Mouse (Mus musculus) forebrain, embryonic 14.5 days (tissue): ENCODE measurements at regions not wholly inside any gene's neighbourhood (a gene's known extent, or its start where the extent isn't known, plus 50 kb on each side); places are given as distances from the start of the nearest gene placed in this dataset.

Experiments used
- ATAC-seq: fragments of 200-750 bp; cut with Nextera tagmentation; 2 replicates; pipeline ENCODE4 v1.8.0; 2017; ENCODE audit warnings: mild to moderate bottlenecking, moderate library complexity
- DNase-seq: peaks from one replicate; pipeline ENCODE4 v3.0.0-alpha.2; 2015; ENCODE audit warnings: low spot score
- H3K27ac ChIP-seq: fragments of 300-500 bp; sonication (generic); 2 replicates; pipeline ENCODE4 v1.5.1; 2014; ENCODE audit warnings: low read depth, mild to moderate bottlenecking, control low read depth, low read length, moderate library complexity
- H3K27me3 ChIP-seq: fragments of 300-500 bp; sonication (generic); replicated peaks from 2 replicates; pipeline ENCODE4 v1.6.1; 2014; ENCODE audit warnings: low read length, control low read depth, mixed read lengths; ENCODE audit not compliant: control insufficient read depth, insufficient read depth
- H3K36me3 ChIP-seq: fragments of 300-500 bp; sonication (generic); 2 replicates; pipeline ENCODE4 v1.6.1; 2014; ENCODE audit warnings: low read length, control low read depth; ENCODE audit not compliant: control insufficient read depth, insufficient read depth
- H3K4me1 ChIP-seq: fragments of 300-500 bp; sonication (generic); 2 replicates; pipeline ENCODE4 v1.6.1; 2014; ENCODE audit warnings: antibody characterized with exemption, low read length, control low read depth; ENCODE audit not compliant: control insufficient read depth, insufficient read depth
- H3K4me2 ChIP-seq: fragments of 300-500 bp; sonication (generic); 2 replicates; pipeline ENCODE4 v1.6.1; 2014; ENCODE audit warnings: mild to moderate bottlenecking, control low read depth, low read length
- H3K4me3 ChIP-seq: fragments of 300-500 bp; sonication (generic); 2 replicates; pipeline ENCODE4 v1.5.1; 2014; ENCODE audit warnings: low read depth, low read length, control low read depth
- H3K9ac ChIP-seq: fragments of 300-500 bp; sonication (generic); 2 replicates; pipeline ENCODE4 v1.6.1; 2014; ENCODE audit warnings: mild to moderate bottlenecking, low read length, control low read depth, moderate library complexity
- H3K9me3 ChIP-seq: fragments of 300-500 bp; sonication (generic); replicated peaks from 2 replicates; pipeline ENCODE4 v1.6.1; 2016; ENCODE audit warnings: low read length, control low read depth, mixed read lengths; ENCODE audit not compliant: control insufficient read depth
- WGBS: fragments of 180-500 bp; shearing (Covaris S2); extraction: QIAGEN DNeasy Blood & Tissue Kit; methylation state at CpG from one replicate; pipeline ENCODE4 v1.1.7; 2014; 5-methylcytosine and 5-hydroxymethylcytosine counted together

- H3K9ac ChIP-seq: no peak overlapping the region
- H3K27me3 ChIP-seq: no peaks in the 10 kb centered on the region
- H3K9me3 ChIP-seq: no peaks in the 10 kb centered on the region
- H3K36me3 ChIP-seq: no peaks in the 10 kb centered on the region
- WGBS: 81% methylated on average over 1 of the region's 1 CpGs
- no peak for DNase-seq
- no peak for ATAC-seq
- H3K4me2 ChIP-seq: no peak overlapping the region
- no peak overlapping the region for H3K4me3 ChIP-seq
- no peaks in the 10 kb centered on the region for H3K4me1 ChIP-seq
- H3K27ac ChIP-seq: no peak overlapping the region
Measured at GRCm38 (mm10) chr15:67278869-67279268, 778.2 kb upstream of the Lrrc6 start.

GRCm38 (mm10) chr15:67275058-67275457 is 774.3 kb upstream of the Lrrc6 start:
- ATAC-seq: no peak

GRCm38 (mm10) chr15:67272397-67272796 is 771.7 kb upstream of the Lrrc6 start:
- no peak for ATAC-seq
- WGBS: 91% methylated on average over 2 of the region's 2 CpGs

More at GRCm38 (mm10) chr15:67275058-67275457, 774.3 kb upstream of the Lrrc6 start:
- Histone ChIP-seq H3K4me3 (no peak overlapping the region), H3K4me2 (no peak overlapping the region), H3K9ac (no peak overlapping the region), H3K36me3 (no peaks in the 10 kb centered on the region), H3K4me1 (no peaks in the 10 kb centered on the region), H3K27me3 (no peaks in the 10 kb centered on the region), H3K27ac (no peak overlapping the region), H3K9me3 (no peaks in the 10 kb centered on the region)
- no peak for DNase-seq

GRCm38 (mm10) chr15:67263723-67264122 is 763.0 kb upstream of the Lrrc6 start:
- Histone ChIP-seq H3K27ac (no peak overlapping the region), H3K36me3 (no peaks in the 10 kb centered on the region), H3K9me3 (no peaks in the 10 kb centered on the region), H3K9ac (no peak overlapping the region), H3K27me3 (no peaks in the 10 kb centered on the region), H3K4me1 (no peaks in the 10 kb centered on the region), H3K4me2 (no peak overlapping the region), H3K4me3 (no peak overlapping the region)
- ATAC-seq (no peak), DNase-seq (no peak)
- 79% methylated on average over 6 of the region's 6 CpGs for WGBS

More at GRCm38 (mm10) chr15:67272397-67272796, 771.7 kb upstream of the Lrrc6 start:
- no peak overlapping the region for H3K4me2 ChIP-seq
- H3K36me3 ChIP-seq: no peaks in the 10 kb centered on the region
- no peaks in the 10 kb centered on the region for H3K4me1 ChIP-seq
- no peaks in the 10 kb centered on the region for H3K9me3 ChIP-seq
- no peaks in the 10 kb centered on the region for H3K27me3 ChIP-seq
- DNase-seq: no peak
- no peak overlapping the region for H3K4me3 ChIP-seq
- H3K9ac ChIP-seq: no peak overlapping the region
- H3K27ac ChIP-seq: no peak overlapping the region

- no peak for ATAC-seq
Measured at GRCm38 (mm10) chr15:67263313-67263712, 762.6 kb upstream of the Lrrc6 start.

GRCm38 (mm10) chr15:67262269-67262668 is 761.6 kb upstream of the Lrrc6 start:
- H3K9me3 ChIP-seq: no peaks in the 10 kb centered on the region
- no peak overlapping the region for H3K9ac ChIP-seq
- H3K4me1 ChIP-seq: no peaks in the 10 kb centered on the region
- no peak overlapping the region for H3K4me2 ChIP-seq
- H3K4me3 ChIP-seq: no peak overlapping the region
- no peak overlapping the region for H3K27ac ChIP-seq
- H3K27me3 ChIP-seq: no peaks in the 10 kb centered on the region
- WGBS: 94% methylated on average over 2 of the region's 2 CpGs
- ATAC-seq: no peak
- DNase-seq: no peak
- no peaks in the 10 kb centered on the region for H3K36me3 ChIP-seq

More at GRCm38 (mm10) chr15:67263313-67263712, 762.6 kb upstream of the Lrrc6 start:
- WGBS: 74% methylated on average over 2 of the region's 2 CpGs
- Histone ChIP-seq H3K9me3 (no peaks in the 10 kb centered on the region), H3K27me3 (no peaks in the 10 kb centered on the region), H3K4me3 (no peak overlapping the region), H3K4me2 (no peak overlapping the region), H3K9ac (no peak overlapping the region), H3K4me1 (no peaks in the 10 kb centered on the region), H3K27ac (no peak overlapping the region), H3K36me3 (no peaks in the 10 kb centered on the region)
- DNase-seq: no peak

- Histone ChIP-seq H3K36me3 (no peaks in the 10 kb centered on the region), H3K27ac (no peak overlapping the region), H3K9ac (no peak overlapping the region), H3K4me2 (no peak overlapping the region), H3K9me3 (no peaks in the 10 kb centered on the region), H3K27me3 (no peaks in the 10 kb centered on the region), H3K4me1 (no peaks in the 10 kb centered on the region), H3K4me3 (no peak overlapping the region)
- DNase-seq (no peak), ATAC-seq (no peak)
- WGBS: 84% methylated on average over 3 of the region's 3 CpGs
Measured at GRCm38 (mm10) chr15:67260666-67261065, 760.0 kb upstream of the Lrrc6 start.

GRCm38 (mm10) chr15:67249147-67249546 is 748.4 kb upstream of the Lrrc6 start:
- 19% methylated on average over 4 of the region's 4 CpGs for WGBS
- DNase-seq: peak; percentile 76

GRCm38 (mm10) chr15:67248471-67248870 is 747.8 kb upstream of the Lrrc6 start:
- H3K27ac ChIP-seq: no peak overlapping the region
- H3K9ac ChIP-seq: no peak overlapping the region
- no peaks in the 10 kb centered on the region for H3K9me3 ChIP-seq
- no peak for ATAC-seq
- peaks cover 9% of the 10 kb centered on the region; the same call in 1 of the 2 replicates for H3K27me3 ChIP-seq
- DNase-seq: no peak
- no peak overlapping the region for H3K4me3 ChIP-seq
- H3K4me2 ChIP-seq: no peak overlapping the region
- no peaks in the 10 kb centered on the region for H3K36me3 ChIP-seq
- H3K4me1 ChIP-seq: peaks cover 17% of the 10 kb centered on the region

More at GRCm38 (mm10) chr15:67249147-67249546, 748.4 kb upstream of the Lrrc6 start:
- Histone ChIP-seq H3K36me3 (no peaks in the 10 kb centered on the region), H3K27ac (no peak overlapping the region), H3K4me1 (peaks cover 17% of the 10 kb centered on the region), H3K27me3 (peaks cover 9% of the 10 kb centered on the region; the same call in 1 of the 2 replicates), H3K4me2 (no peak overlapping the region), H3K9me3 (no peaks in the 10 kb centered on the region), H3K9ac (no peak overlapping the region), H3K4me3 (no peak overlapping the region)
- ATAC-seq: peak; percentile 13; the same call in 1 of the 2 replicates
